Mouse (Mus musculus) embryonic facial prominence, embryonic 13.5 days (tissue): ENCODE measurements around the gene Nphp1. TPM values are rescaled to one million over a fixed set of nuclear protein-coding genes. Genes with fewer than 3 reads are reported as not detected.
A peak's percentile ranks its signal among the peaks of the same experiment; 100 is the strongest.

Source experiments
- ATAC-seq: fragments of 200-750 bp; cut with Nextera tagmentation; 2 replicates; pipeline ENCODE4 v1.8.0; 2017; ENCODE audit warnings: low read depth; ENCODE audit not compliant: insufficient number of reproducible peaks, insufficient read depth, low FRiP score, low TSS enrichment
- H3K27ac ChIP-seq: fragments of 300-500 bp; sonication (generic); 2 replicates; pipeline ENCODE4 v1.5.1; 2015; ENCODE audit warnings: moderate library complexity, mild to moderate bottlenecking, inconsistent platforms
- H3K27me3 ChIP-seq: fragments of 300-500 bp; sonication (generic); 2 replicates; pipeline ENCODE4 v1.6.1; 2015; ENCODE audit warnings: mild to moderate bottlenecking, inconsistent platforms
- H3K36me3 ChIP-seq: fragments of 300-500 bp; sonication (generic); 2 replicates; pipeline ENCODE4 v1.6.1; 2015; ENCODE audit warnings: mild to moderate bottlenecking, inconsistent platforms
- H3K4me1 ChIP-seq: fragments of 300-500 bp; sonication (generic); 2 replicates; pipeline ENCODE4 v1.6.1; 2015; ENCODE audit warnings: inconsistent platforms
- H3K4me2 ChIP-seq: fragments of 300-500 bp; sonication (generic); 2 replicates; pipeline ENCODE4 v1.6.1; 2015; ENCODE audit warnings: moderate library complexity, mild to moderate bottlenecking, inconsistent platforms
- H3K4me3 ChIP-seq: fragments of 300-500 bp; sonication (generic); 2 replicates; pipeline ENCODE4 v1.5.1; 2015; ENCODE audit warnings: mild to moderate bottlenecking, inconsistent platforms
- H3K9ac ChIP-seq: fragments of 300-500 bp; sonication (generic); 2 replicates; pipeline ENCODE4 v1.6.1; 2015; ENCODE audit warnings: mild to moderate bottlenecking, inconsistent platforms
- H3K9me3 ChIP-seq: fragments of 300-500 bp; sonication (generic); 2 replicates; pipeline ENCODE4 v1.6.1; 2016; ENCODE audit warnings: inconsistent platforms
- WGBS: fragments of 180-500 bp; shearing (Covaris S2); methylation state at CpG from one replicate; pipeline ENCODE4 v1.1.7; 2015; ENCODE audit warnings: mixed read lengths; 5-methylcytosine and 5-hydroxymethylcytosine counted together
- polyA plus RNA-seq: library from polyadenylated mRNA; unstranded; fragments of >200 nt; fragmentation: Nextera tagmentation; extraction: Ambion mirVana; gene quantifications from 2 replicates; pipeline ENCODE4 v1.2.1, GENCODE M21; 2015

Nphp1 gene
- polyA plus RNA-seq, 1 experiment from 2014 or later = 31.3 TPM

GRCm38 (mm10) chr2:127742637-127743036 lies 46.1 kb downstream of the Nphp1 start:
- Histone ChIP-seq H3K27ac (no peak overlapping the region), H3K36me3 (peaks cover 21% of the 10 kb centered on the region; the same call in 1 of the 2 replicates), H3K9ac (no peak overlapping the region), H3K4me1 (no peaks in the 10 kb centered on the region), H3K4me3 (no peak overlapping the region), H3K27me3 (no peaks in the 10 kb centered on the region), H3K4me2 (no peak overlapping the region), H3K9me3 (no peaks in the 10 kb centered on the region)
- ATAC-seq = no peak
- 70% methylated on average over 3 of the region's 3 CpGs for WGBS

- Histone ChIP-seq H3K4me2 (no peak overlapping the region), H3K27me3 (no peaks in the 10 kb centered on the region), H3K4me1 (no peaks in the 10 kb centered on the region), H3K9me3 (no peaks in the 10 kb centered on the region), H3K4me3 (no peak overlapping the region), H3K27ac (no peak overlapping the region), H3K9ac (no peak overlapping the region), H3K36me3 (peaks cover 21% of the 10 kb centered on the region; the same call in 1 of the 2 replicates)
- no peak for ATAC-seq
- 42% methylated on average over 9 of the region's 9 CpGs for WGBS
Measured at GRCm38 (mm10) chr2:127740756-127741519, 47.8 kb downstream of the Nphp1 start.

- Histone ChIP-seq H3K27ac (no peak overlapping the region), H3K4me3 (no peak overlapping the region), H3K9ac (no peak overlapping the region), H3K36me3 (0 out of 2 replicates have a peak, but pooled peaks cover 7% of the 10 kb centered on the region), H3K9me3 (no peaks in the 10 kb centered on the region), H3K4me1 (no peaks in the 10 kb centered on the region), H3K27me3 (no peaks in the 10 kb centered on the region), H3K4me2 (no peak overlapping the region)
- 76% methylated on average over 3 of the region's 3 CpGs for WGBS
- ATAC-seq = no peak
Measured at GRCm38 (mm10) chr2:127737885-127738284, 50.8 kb downstream of the Nphp1 start.

GRCm38 (mm10) chr2:127736631-127737209 lies 52.0 kb downstream of the Nphp1 start:
- H3K27ac ChIP-seq = no peak overlapping the region
- H3K9ac ChIP-seq = no peak overlapping the region
- no peak overlapping the region for H3K4me3 ChIP-seq
- H3K4me2 ChIP-seq = no peak overlapping the region
- H3K27me3 ChIP-seq = no peaks in the 10 kb centered on the region
- H3K9me3 ChIP-seq = no peaks in the 10 kb centered on the region
- H3K4me1 ChIP-seq = no peaks in the 10 kb centered on the region
- 0 out of 2 replicates have a peak, but pooled peaks cover 7% of the 10 kb centered on the region for H3K36me3 ChIP-seq
- no peak for ATAC-seq
- WGBS = 77% methylated on average over 6 of the region's 6 CpGs

- H3K27ac ChIP-seq = no peak overlapping the region
Measured at GRCm38 (mm10) chr2:127735512-127736145, 53.1 kb downstream of the Nphp1 start.

GRCm38 (mm10) chr2:127734889-127735288 lies 53.8 kb downstream of the Nphp1 start:
- Histone ChIP-seq H3K27ac (no peak overlapping the region), H3K27me3 (peaks cover 12% of the 10 kb centered on the region), H3K9ac (no peak overlapping the region), H3K36me3 (no peaks in the 10 kb centered on the region), H3K9me3 (no peaks in the 10 kb centered on the region), H3K4me2 (no peak overlapping the region), H3K4me1 (peaks cover 2% of the 10 kb centered on the region; the same call in 1 of the 2 replicates), H3K4me3 (no peak overlapping the region)
- no peak for ATAC-seq
- 76% methylated on average over 5 of the region's 5 CpGs for WGBS

More at GRCm38 (mm10) chr2:127735512-127736145, 53.1 kb downstream of the Nphp1 start:
- no peak overlapping the region for H3K9ac ChIP-seq
- H3K4me1 ChIP-seq = no peaks in the 10 kb centered on the region
- no peak overlapping the region for H3K4me2 ChIP-seq
- 79% methylated on average over 9 of the region's 9 CpGs for WGBS
- no peak for ATAC-seq
- no peaks in the 10 kb centered on the region for H3K9me3 ChIP-seq
- H3K27me3 ChIP-seq = peaks cover 5% of the 10 kb centered on the region
- H3K36me3 ChIP-seq = 0 out of 2 replicates have a peak, but pooled peaks cover under 1% of the 10 kb centered on the region
- H3K4me3 ChIP-seq = no peak overlapping the region

- peaks cover 16% of the 10 kb centered on the region for H3K4me1 ChIP-seq
- 51% methylated on average over 7 of the region's 7 CpGs for WGBS
- H3K27me3 ChIP-seq = peaks cover 28% of the 10 kb centered on the region
- H3K9me3 ChIP-seq = no peaks in the 10 kb centered on the region
- H3K27ac ChIP-seq = no peak overlapping the region
- no peak for ATAC-seq
- H3K4me3 ChIP-seq = no peak overlapping the region
- no peak overlapping the region for H3K9ac ChIP-seq
- no peaks in the 10 kb centered on the region for H3K36me3 ChIP-seq
- H3K4me2 ChIP-seq = peak overlapping the region; percentile 54; the same call in 1 of the 2 replicates
Measured at GRCm38 (mm10) chr2:127730301-127730997, 58.2 kb downstream of the Nphp1 start.

- Histone ChIP-seq H3K9me3 (no peaks in the 10 kb centered on the region), H3K9ac (peak within 1 kb of the TSS; percentile 54), H3K4me3 (peak within 1 kb of the TSS; percentile 34), H3K36me3 (no peaks in the 10 kb centered on the region), H3K4me2 (peak within 1 kb of the TSS; percentile 54), H3K27me3 (peaks cover 28% of the 10 kb centered on the region), H3K4me1 (peaks cover 16% of the 10 kb centered on the region), H3K27ac (no peak within 1 kb of the TSS)
- no peak for ATAC-seq
- under 1% methylated on average over 26 of the region's 26 CpGs for WGBS
Measured at GRCm38 (mm10) chr2:127729671-127730070, 59.0 kb downstream of the Nphp1 start, which contains the start of gene Mall. TSS of gene Mall (minus strand) at chr2:127729932.

GRCm38 (mm10) chr2:127728661-127729450 lies 59.8 kb downstream of the Nphp1 start:
- Histone ChIP-seq H3K9ac (no peak overlapping the region; the same call in 1 of the 2 replicates), H3K36me3 (no peaks in the 10 kb centered on the region), H3K27ac (no peak overlapping the region), H3K4me2 (peak overlapping the region; percentile 54), H3K4me3 (peak overlapping the region; percentile 34; the same call in 1 of the 2 replicates), H3K4me1 (peaks cover 16% of the 10 kb centered on the region), H3K9me3 (no peaks in the 10 kb centered on the region), H3K27me3 (peaks cover 28% of the 10 kb centered on the region)
- WGBS = 27% methylated on average over 15 of the region's 15 CpGs
- ATAC-seq = 0 out of 2 replicates have a peak, but pooled peaks have one; percentile 32

- Histone ChIP-seq H3K9me3 (no peaks in the 10 kb centered on the region), H3K4me1 (peaks cover 16% of the 10 kb centered on the region), H3K36me3 (no peaks in the 10 kb centered on the region), H3K4me3 (no peak overlapping the region), H3K9ac (no peak overlapping the region), H3K4me2 (no peak overlapping the region), H3K27me3 (peaks cover 28% of the 10 kb centered on the region), H3K27ac (no peak overlapping the region)
- no peak for ATAC-seq
- 72% methylated on average over 6 of the region's 6 CpGs for WGBS
Measured at GRCm38 (mm10) chr2:127728146-127728545, 60.6 kb downstream of the Nphp1 start.
